Mouse (Mus musculus) liver, embryonic 12.5 days (tissue): ENCODE data around the gene Clk2. TPM values are rescaled to one million over a fixed set of nuclear protein-coding genes. Genes with fewer than 3 reads are reported as not detected.
A peak's percentile ranks its signal among the peaks of the same experiment; 100 is the strongest.
"Not testable (repeated sequence)": the region's sequence is repeated elsewhere in the genome, so short reads cannot be mapped to it uniquely, and the experiment has no call there.

ENCODE experiments used
- ATAC-seq: fragments of 200-750 bp; cut with Nextera tagmentation; 2 replicates; pipeline ENCODE4 v1.8.0; 2017; ENCODE audit warnings: moderate number of reproducible peaks, mild to moderate bottlenecking, moderate library complexity
- H3K27ac ChIP-seq: fragments of 300-500 bp; sonication (generic); 2 replicates; pipeline ENCODE4 v1.5.1; 2016; ENCODE audit warnings: mild to moderate bottlenecking
- H3K27me3 ChIP-seq: fragments of 300-500 bp; sonication (generic); replicated peaks from 2 replicates; pipeline ENCODE4 v1.6.1; 2016; ENCODE audit warnings: mild to moderate bottlenecking, moderate library complexity
- H3K36me3 ChIP-seq: fragments of 300-500 bp; sonication (generic); 2 replicates; pipeline ENCODE4 v1.6.1; 2016; ENCODE audit warnings: mild to moderate bottlenecking, moderate library complexity
- H3K4me1 ChIP-seq: fragments of 300-500 bp; sonication (generic); 2 replicates; pipeline ENCODE4 v1.6.1; 2016
- H3K4me2 ChIP-seq: fragments of 300-500 bp; sonication (generic); 2 replicates; pipeline ENCODE4 v1.6.1; 2016; ENCODE audit warnings: mild to moderate bottlenecking, moderate library complexity
- H3K4me3 ChIP-seq: fragments of 300-500 bp; sonication (generic); 2 replicates; pipeline ENCODE4 v1.5.1; 2016; ENCODE audit warnings: mild to moderate bottlenecking, moderate library complexity
- H3K9ac ChIP-seq: fragments of 300-500 bp; sonication (generic); 2 replicates; pipeline ENCODE4 v1.6.1; 2016; ENCODE audit warnings: mild to moderate bottlenecking, moderate library complexity
- H3K9me3 ChIP-seq: fragments of 300-500 bp; sonication (generic); replicated peaks from 2 replicates; pipeline ENCODE4 v1.6.1; 2016; ENCODE audit warnings: mild to moderate bottlenecking, moderate library complexity
- WGBS: fragments of 180-500 bp; shearing (Covaris S2); methylation state at CpG from one replicate; pipeline ENCODE4 v1.1.7; 2016; ENCODE audit not compliant: insufficient replicate concordance; 5-methylcytosine and 5-hydroxymethylcytosine counted together
- polyA plus RNA-seq: library from polyadenylated mRNA; unstranded; fragments of >200 nt; fragmentation: Nextera tagmentation; extraction: Ambion mirVana; gene quantifications from 2 replicates; pipeline ENCODE4 v1.2.1, GENCODE M21; 2016

Clk2 gene
- polyA plus RNA-seq, 1 experiment from 2014 or later = 21.2 TPM

GRCm38 (mm10) chr3:89144821-89145220 is 19.8 kb upstream of the Clk2 start:
- Histone ChIP-seq H3K27ac (peak overlapping the region; percentile 79; the same call in 1 of the 2 replicates), H3K27me3 (peaks cover 26% of the 10 kb centered on the region), H3K9me3 (no peaks in the 10 kb centered on the region), H3K9ac (0 out of 2 replicates have a peak overlapping the region, but pooled peaks have one; percentile 14), H3K4me2 (no peak overlapping the region), H3K4me1 (peaks cover 94% of the 10 kb centered on the region), H3K4me3 (no peak overlapping the region), H3K36me3 (peaks cover 72% of the 10 kb centered on the region)
- ATAC-seq = no peak
- 72% methylated on average over 10 of the region's 10 CpGs for WGBS

GRCm38 (mm10) chr3:89145566-89145965 is 19.0 kb upstream of the Clk2 start:
- peaks cover 92% of the 10 kb centered on the region for H3K4me1 ChIP-seq
- H3K9ac ChIP-seq = no peak overlapping the region
- no peak overlapping the region for H3K4me3 ChIP-seq
- peaks cover 33% of the 10 kb centered on the region for H3K27me3 ChIP-seq
- peak overlapping the region; percentile 79 for H3K27ac ChIP-seq
- peaks cover 64% of the 10 kb centered on the region for H3K36me3 ChIP-seq
- no peak overlapping the region for H3K4me2 ChIP-seq
- ATAC-seq = no peak
- no peaks in the 10 kb centered on the region for H3K9me3 ChIP-seq
- WGBS = 77% methylated on average over 8 of the region's 8 CpGs

GRCm38 (mm10) chr3:89147101-89147978 is 17.3 kb upstream of the Clk2 start:
- 17% methylated on average over 26 of the region's 26 CpGs for WGBS
- peaks cover 92% of the 10 kb centered on the region for H3K4me1 ChIP-seq

GRCm38 (mm10) chr3:89147979-89148311 is 16.6 kb upstream of the Clk2 start:
- Histone ChIP-seq H3K27me3 (peaks cover 52% of the 10 kb centered on the region), H3K9me3 (no peaks in the 10 kb centered on the region), H3K4me1 (peaks cover 93% of the 10 kb centered on the region), H3K4me3 (peak overlapping the region; percentile 42), H3K36me3 (peaks cover 40% of the 10 kb centered on the region), H3K9ac (peak overlapping the region; percentile 57), H3K4me2 (peak overlapping the region; percentile 71), H3K27ac (peak overlapping the region; percentile 79)
- no peak for ATAC-seq
- WGBS = 9% methylated on average over 15 of the region's 15 CpGs

More at GRCm38 (mm10) chr3:89147101-89147978, 17.3 kb upstream of the Clk2 start:
- Histone ChIP-seq H3K27me3 (peaks cover 46% of the 10 kb centered on the region), H3K9me3 (no peaks in the 10 kb centered on the region), H3K4me2 (peak overlapping the region; percentile 71), H3K27ac (peak overlapping the region; percentile 79), H3K36me3 (peaks cover 46% of the 10 kb centered on the region), H3K9ac (peak overlapping the region; percentile 57), H3K4me3 (peak overlapping the region; percentile 42)
- ATAC-seq = peak; percentile 90

GRCm38 (mm10) chr3:89148567-89148966 is 16.0 kb upstream of the Clk2 start:
- WGBS = 71% methylated on average over 14 of the region's 14 CpGs
- Histone ChIP-seq H3K36me3 (peaks cover 34% of the 10 kb centered on the region), H3K4me3 (no peak overlapping the region), H3K9me3 (no peaks in the 10 kb centered on the region), H3K27me3 (peaks cover 56% of the 10 kb centered on the region), H3K4me1 (peaks cover 87% of the 10 kb centered on the region), H3K4me2 (peak overlapping the region; percentile 71), H3K9ac (peak overlapping the region; percentile 57), H3K27ac (peak overlapping the region; percentile 79)
- ATAC-seq = no peak

- Histone ChIP-seq H3K4me3 (no peak overlapping the region), H3K4me2 (peak overlapping the region; percentile 38), H3K9me3 (no peaks in the 10 kb centered on the region), H3K9ac (no peak overlapping the region; the same call in 1 of the 2 replicates), H3K27ac (peak overlapping the region; percentile 55; the same call in 1 of the 2 replicates), H3K27me3 (peaks cover 70% of the 10 kb centered on the region), H3K4me1 (peaks cover 55% of the 10 kb centered on the region), H3K36me3 (no peaks in the 10 kb centered on the region)
- ATAC-seq = peak; percentile 27
- 28% methylated on average over 17 of the region's 17 CpGs for WGBS
Measured at GRCm38 (mm10) chr3:89152084-89152835, 12.3 kb upstream of the Clk2 start.

GRCm38 (mm10) chr3:89156951-89157350 is 7.6 kb upstream of the Clk2 start:
- Histone ChIP-seq H3K4me2 (no peak overlapping the region), H3K36me3 (no peaks in the 10 kb centered on the region), H3K9ac (no peak overlapping the region), H3K4me1 (peaks cover 35% of the 10 kb centered on the region), H3K4me3 (no peak overlapping the region), H3K27ac (no peak overlapping the region), H3K9me3 (no peaks in the 10 kb centered on the region), H3K27me3 (peaks cover 63% of the 10 kb centered on the region)
- 67% methylated on average over 8 of the region's 8 CpGs for WGBS
- no peak for ATAC-seq

GRCm38 (mm10) chr3:89158651-89159050 is 5.9 kb upstream of the Clk2 start:
- H3K4me2 ChIP-seq = peak overlapping the region; percentile 99; the same call in 1 of the 2 replicates
- no peaks in the 10 kb centered on the region for H3K9me3 ChIP-seq
- H3K36me3 ChIP-seq = no peaks in the 10 kb centered on the region
- no peak for ATAC-seq
- peaks cover 49% of the 10 kb centered on the region for H3K27me3 ChIP-seq
- peaks cover 29% of the 10 kb centered on the region for H3K4me1 ChIP-seq
- 21% methylated on average over 7 of the region's 7 CpGs for WGBS
- no peak overlapping the region for H3K4me3 ChIP-seq
- H3K9ac ChIP-seq = no peak overlapping the region
- no peak overlapping the region for H3K27ac ChIP-seq

- peak overlapping the region; percentile 99 for H3K4me2 ChIP-seq
- no peaks in the 10 kb centered on the region for H3K36me3 ChIP-seq
- ATAC-seq = no peak
- H3K9ac ChIP-seq = peak overlapping the region; percentile 59; the same call in 1 of the 2 replicates
- H3K4me1 ChIP-seq = peaks cover 35% of the 10 kb centered on the region
- H3K9me3 ChIP-seq = no peaks in the 10 kb centered on the region
- 3% methylated on average over 13 of the region's 13 CpGs for WGBS
- H3K27me3 ChIP-seq = peaks cover 44% of the 10 kb centered on the region
- H3K27ac ChIP-seq = no peak overlapping the region
- H3K4me3 ChIP-seq = peak overlapping the region; percentile 63
Measured at GRCm38 (mm10) chr3:89159211-89159610, 5.4 kb upstream of the Clk2 start.

- H3K4me3 ChIP-seq = peak within 1 kb of the TSS; percentile 63
- H3K4me1 ChIP-seq = peaks cover 36% of the 10 kb centered on the region
- peak within 1 kb of the TSS; percentile 59 for H3K9ac ChIP-seq
- H3K4me2 ChIP-seq = peak within 1 kb of the TSS; percentile 99
- WGBS = under 1% methylated on average over 66 of the region's 66 CpGs
- no peaks in the 10 kb centered on the region for H3K9me3 ChIP-seq
- peak; percentile 48 for ATAC-seq
- H3K27me3 ChIP-seq = peaks cover 42% of the 10 kb centered on the region
- H3K27ac ChIP-seq = no peak within 1 kb of the TSS
- H3K36me3 ChIP-seq = no peaks in the 10 kb centered on the region
Measured at GRCm38 (mm10) chr3:89159616-89160344, 4.8 kb upstream of the Clk2 start, which contains the start of gene Hcn3. TSS of gene Hcn3 (minus strand) at chr3:89160196.

GRCm38 (mm10) chr3:89161207-89161606 is 3.4 kb upstream of the Clk2 start:
- Histone ChIP-seq H3K27me3 (peaks cover 30% of the 10 kb centered on the region), H3K4me1 (peaks cover 45% of the 10 kb centered on the region)
- ATAC-seq, H3K36me3 ChIP-seq, H3K4me3 ChIP-seq, H3K27ac ChIP-seq, H3K4me2 ChIP-seq, H3K9ac ChIP-seq, H3K9me3 ChIP-seq: not testable (repeated sequence)
